ENCODE assay signal across 8 mouse cellular contexts in genomic region chr10:3972981-3973588, GRCm38 (mm10). TPM values are rescaled to one million over a fixed set of nuclear protein-coding genes. Genes with fewer than 3 reads are reported as not detected.
DNase-seq lines count a peak whose midpoint lies in the region; ATAC-seq and TF ChIP-seq lines count a peak whose summit lies in the region.

TSS of gene Mthfd1l (plus strand) at chr10:3973118.

- peak; percentile 93 for DNase-seq in adrenal gland, postnatal 14 days
- peak; percentile 86 for DNase-seq in embryonic facial prominence, embryonic 11.5 days (ENCODE audit: low spot score)
- peak; percentile 89 for DNase-seq in left cerebral cortex, postnatal 4 days
- DNase-seq in midbrain, embryonic 11.5 days (ENCODE audit: low spot score, missing footprints) = peak; percentile 97
- DNase-seq in right cerebral cortex, postnatal 4 days = peak; percentile 83
- peak; percentile 88 for DNase-seq in yolk sac, embryonic 10.5 days (ENCODE audit: low spot score)

- peak; percentile 87 for ATAC-seq in embryonic facial prominence, embryonic 11.5 days (replicated peaks; ENCODE audit: insufficient number of reproducible peaks, low FRiP score, low TSS enrichment, low read depth)
- peak; percentile 69 for ATAC-seq in granulocyte monocyte progenitor cell, adult 5-6 weeks (replicated peaks; ENCODE audit: poor library complexity, severe bottlenecking)
- ATAC-seq in intestine, postnatal 0 days = peak; percentile 80
- peak; percentile 81 for ATAC-seq in midbrain, embryonic 11.5 days (ENCODE audit: low FRiP score)

- under 1% methylated on average over 38 of the region's 40 CpGs for WGBS in embryonic facial prominence, embryonic 11.5 days
- WGBS in intestine, postnatal 0 days = 1% methylated on average over 40 of the region's 40 CpGs
- under 1% methylated on average over 40 of the region's 40 CpGs for WGBS in midbrain, embryonic 11.5 days

- H3K4me2 ChIP-seq in embryonic facial prominence, embryonic 11.5 days (ENCODE audit: low read depth, low read length) = peak within 1 kb of the TSS; percentile 91
- peak within 1 kb of the TSS; percentile 99 for H3K4me2 ChIP-seq in intestine, postnatal 0 days (replicated peaks; ENCODE audit: low read depth)
- H3K4me2 ChIP-seq in midbrain, embryonic 11.5 days = peak within 1 kb of the TSS; percentile 61

- no peaks in the 10 kb centered on the region for H3K36me3 ChIP-seq in embryonic facial prominence, embryonic 11.5 days (replicated peaks; ENCODE audit: control insufficient read depth, insufficient read depth, low read depth, low read length)
- H3K36me3 ChIP-seq in intestine, postnatal 0 days (ENCODE audit: control insufficient read depth, insufficient read depth) = no peaks in the 10 kb centered on the region
- H3K36me3 ChIP-seq in midbrain, embryonic 11.5 days (ENCODE audit: control insufficient read depth, insufficient read depth, low read length) = no peaks in the 10 kb centered on the region

- intact Hi-C loops in left cerebral cortex, postnatal 4 days (cut with DNase I) = no loop called here

- peak within 1 kb of the TSS; percentile 86 for H3K27ac ChIP-seq in embryonic facial prominence, embryonic 11.5 days (replicated peaks; ENCODE audit: low read depth, low read length)
- H3K27ac ChIP-seq in intestine, postnatal 0 days (ENCODE audit: low read depth, low read length) = peak within 1 kb of the TSS; percentile 94
- H3K27ac ChIP-seq in midbrain, embryonic 11.5 days (ENCODE audit: low read depth, low read length) = peak within 1 kb of the TSS; percentile 85

- no peaks in the 10 kb centered on the region for H3K27me3 ChIP-seq in embryonic facial prominence, embryonic 11.5 days (ENCODE audit: control insufficient read depth, insufficient read depth, low read length)
- H3K27me3 ChIP-seq in intestine, postnatal 0 days (replicated peaks; ENCODE audit: control insufficient read depth, insufficient read depth, low read length) = no peaks in the 10 kb centered on the region
- H3K27me3 ChIP-seq in midbrain, embryonic 11.5 days (ENCODE audit: control insufficient read depth, insufficient read depth, low read length) = no peaks in the 10 kb centered on the region

- no peaks in the 10 kb centered on the region for H3K9me3 ChIP-seq in embryonic facial prominence, embryonic 11.5 days (replicated peaks; ENCODE audit: control insufficient read depth, low read length)
- no peaks in the 10 kb centered on the region for H3K9me3 ChIP-seq in intestine, postnatal 0 days (ENCODE audit: control insufficient read depth)
- H3K9me3 ChIP-seq in midbrain, embryonic 11.5 days (ENCODE audit: control insufficient read depth, low read length) = no peaks in the 10 kb centered on the region

- TF ChIP-seq CTCF in intestine, postnatal 0 days (IDR thresholded peaks at IDR 0.05; ENCODE audit: low read depth) = peak; percentile 91

- no peaks in the 10 kb centered on the region for H3K4me1 ChIP-seq in embryonic facial prominence, embryonic 11.5 days (ENCODE audit: control insufficient read depth, insufficient read depth, low read length)
- H3K4me1 ChIP-seq in intestine, postnatal 0 days (replicated peaks; ENCODE audit: control insufficient read depth, insufficient read depth, low read length) = no peaks in the 10 kb centered on the region; the same call in 1 of the 2 replicates
- H3K4me1 ChIP-seq in midbrain, embryonic 11.5 days (ENCODE audit: control insufficient read depth, insufficient read depth, low read length) = peaks cover 2% of the 10 kb centered on the region; the same call in 1 of the 2 replicates

- H3K9ac ChIP-seq in embryonic facial prominence, embryonic 11.5 days (replicated peaks; ENCODE audit: low read length) = peak within 1 kb of the TSS; percentile 82
- peak within 1 kb of the TSS; percentile 68 for H3K9ac ChIP-seq in intestine, postnatal 0 days (ENCODE audit: low read depth, low read length)
- H3K9ac ChIP-seq in midbrain, embryonic 11.5 days (ENCODE audit: low read length) = peak within 1 kb of the TSS; percentile 75

- peak within 1 kb of the TSS; percentile 71 for H3K4me3 ChIP-seq in embryonic facial prominence, embryonic 11.5 days (ENCODE audit: low read depth, low read length)
- peak within 1 kb of the TSS; percentile 76 for H3K4me3 ChIP-seq in intestine, postnatal 0 days (ENCODE audit: low read depth, low read length)
- H3K4me3 ChIP-seq in midbrain, embryonic 11.5 days (ENCODE audit: low read depth, low read length) = peak within 1 kb of the TSS; percentile 66

RNA-seq across cellular contexts. Expression of gene Mthfd1l, which starts in this region (rescaled TPM):
- 7.8 and 11.8 TPM in 2 replicates for total RNA-seq in adrenal gland, postnatal 14 days (2021)
- 13.6 and 15.3 TPM in 2 replicates for polyA plus RNA-seq in embryonic facial prominence, embryonic 11.5 days (2014; fragmentation: Nextera tagmentation; extraction: Ambion mirVana)
- 41.7 and 50.0 TPM in 2 replicates for total RNA-seq in granulocyte monocyte progenitor cell, adult 5-6 weeks (2014; fragmentation: Nextera tagmentation)
- 105 and 111 TPM in 2 replicates for total RNA-seq in granulocyte monocyte progenitor cell, adult 5-6 weeks (2017)
- 5.3 and 5.6 TPM in 2 replicates for polyA plus RNA-seq in intestine, postnatal 0 days (2015; fragmentation: Nextera tagmentation; extraction: Ambion mirVana)
- 10 to 100 TPM; 10.9 to 11.2 TPM for total RNA-seq in left cerebral cortex, postnatal 4 days (2021)
- polyA plus RNA-seq in midbrain, embryonic 11.5 days (2014; fragmentation: Nextera tagmentation; extraction: Ambion mirVana) = 15.1 and 15.4 TPM in 2 replicates

Comparison
In these comparisons a context has a peak if more than half of its experiments do, and no peak if none do; other contexts are left out.
1. Peak in every context shown above with its lines: DNase-seq, ATAC-seq, H3K4me3 ChIP-seq and H3K27ac ChIP-seq.